Mouse (Mus musculus) midbrain, postnatal 0 days (tissue): ENCODE measurements around the gene Chrm5. TPM values are rescaled to one million over a fixed set of nuclear protein-coding genes. Genes with fewer than 3 reads are reported as not detected.

Experiments
- ATAC-seq: fragments of 200-750 bp; cut with Nextera tagmentation; 2 replicates; pipeline ENCODE4 v1.8.0; 2017; ENCODE audit warnings: moderate number of reproducible peaks, mild to moderate bottlenecking, moderate TSS enrichment, moderate library complexity; ENCODE audit not compliant: low FRiP score
- DNase-seq: peaks from one replicate; pipeline ENCODE4 v3.0.0-alpha.2; 2015; ENCODE audit warnings: low spot score
- H3K27ac ChIP-seq: fragments of 300-500 bp; sonication (generic); 2 replicates; pipeline ENCODE4 v1.5.1; 2014; ENCODE audit warnings: low read depth, mild to moderate bottlenecking, low read length, mixed read lengths
- H3K27me3 ChIP-seq: fragments of 300-500 bp; sonication (generic); 2 replicates; pipeline ENCODE4 v1.6.1; 2014; ENCODE audit warnings: low read length, control low read depth, mixed read lengths; ENCODE audit not compliant: insufficient read depth
- H3K36me3 ChIP-seq: fragments of 300-500 bp; sonication (generic); 2 replicates; pipeline ENCODE4 v1.6.1; 2014; ENCODE audit warnings: low read length, control low read depth, mixed read lengths; ENCODE audit not compliant: insufficient read depth
- H3K4me1 ChIP-seq: fragments of 300-500 bp; sonication (generic); 2 replicates; pipeline ENCODE4 v1.6.1; 2014; ENCODE audit warnings: mild to moderate bottlenecking, control low read depth, antibody characterized with exemption, low read length, mixed read lengths; ENCODE audit not compliant: insufficient read depth
- H3K4me2 ChIP-seq: fragments of 300-500 bp; sonication (generic); 2 replicates; pipeline ENCODE4 v1.6.1; 2014; ENCODE audit warnings: low read depth, mild to moderate bottlenecking, low read length, mixed read lengths; ENCODE audit not compliant: poor library complexity, severe bottlenecking
- H3K4me3 ChIP-seq: fragments of 300-500 bp; sonication (generic); 2 replicates; pipeline ENCODE4 v1.5.1; 2014; ENCODE audit warnings: low read depth, mild to moderate bottlenecking, low read length, moderate library complexity
- H3K9ac ChIP-seq: fragments of 300-500 bp; sonication (generic); replicated peaks from 2 replicates; pipeline ENCODE4 v1.6.1; 2014; ENCODE audit warnings: mild to moderate bottlenecking, low read length, moderate library complexity, mixed read lengths; ENCODE audit not compliant: poor library complexity, severe bottlenecking
- H3K9me3 ChIP-seq: fragments of 300-500 bp; sonication (generic); 2 replicates; pipeline ENCODE4 v1.6.1; 2016; ENCODE audit warnings: low read length, control low read depth
- CTCF ChIP-seq: IDR thresholded peaks from 2 replicates; pipeline ENCODE4 v1.5.1; 2016; ENCODE audit warnings: antibody characterized with exemption, mild to moderate bottlenecking
- WGBS: fragments of 180-500 bp; shearing (Covaris S2); extraction: QIAGEN DNeasy Blood & Tissue Kit; methylation state at CpG from one replicate; pipeline ENCODE4 v1.1.7; 2014; 5-methylcytosine and 5-hydroxymethylcytosine counted together
- polyA plus RNA-seq: library from polyadenylated mRNA; unstranded; fragments of >200 nt; fragmentation: Nextera tagmentation; extraction: Ambion mirVana; gene quantifications from 2 replicates; pipeline ENCODE4 v1.2.1, GENCODE M21; 2015
- total RNA-seq: library from RNA; depleted of rRNA; stranded (reverse); fragments of >200 nt; gene quantifications from 2 replicates; pipeline ENCODE4 v1.2.3, GENCODE M21; 2014

Gene Chrm5
- total and polyA plus RNA-seq, 2 experiments from 2014 or later, result 3.1 to 7.6 TPM

DNA sequence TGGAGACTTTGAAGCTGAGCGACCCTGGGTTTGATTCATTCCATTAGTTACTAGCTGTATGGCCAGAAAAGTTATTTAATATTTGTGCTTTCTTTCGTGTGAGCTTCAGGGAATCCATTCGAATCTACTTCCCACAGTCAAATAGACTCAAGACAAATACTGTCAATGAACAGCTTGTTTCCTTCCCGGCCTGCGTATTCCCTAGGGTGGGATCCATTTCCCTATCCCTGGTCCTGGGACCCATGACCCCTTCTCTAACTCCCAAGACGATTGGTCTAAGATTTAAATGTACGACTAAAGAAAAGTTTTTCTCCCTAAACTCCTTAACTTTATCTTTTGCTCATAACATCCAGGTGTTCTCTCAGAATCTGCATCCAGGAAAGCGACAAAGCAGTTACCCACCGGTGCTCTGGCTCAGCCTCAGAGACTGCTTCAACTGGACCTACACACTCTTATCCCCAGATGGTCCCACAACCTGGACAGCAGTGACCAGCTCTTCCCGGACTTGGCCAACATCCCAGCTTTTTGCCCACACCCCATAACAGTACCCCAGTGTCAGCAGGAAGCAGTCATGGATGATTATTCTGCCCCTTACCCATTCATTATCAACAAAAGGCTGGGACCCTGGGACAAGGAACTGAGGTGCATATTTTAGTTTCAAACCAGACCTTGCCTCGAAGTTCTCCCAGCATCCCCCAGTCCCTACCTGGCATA is 10.1 kb upstream of the Chrm5 start:
- Histone ChIP-seq H3K27ac (no peak overlapping the region), H3K4me3 (no peak overlapping the region), H3K27me3 (no peaks in the 10 kb centered on the region), H3K9ac (no peak overlapping the region), H3K9me3 (no peaks in the 10 kb centered on the region), H3K4me2 (no peak overlapping the region), H3K36me3 (no peaks in the 10 kb centered on the region), H3K4me1 (no peaks in the 10 kb centered on the region)
- WGBS, result 81% methylated on average over 11 of the region's 11 CpGs
- ATAC-seq, result no peak
- no peak for TF ChIP-seq CTCF
- DNase-seq, result no peak

DNA sequence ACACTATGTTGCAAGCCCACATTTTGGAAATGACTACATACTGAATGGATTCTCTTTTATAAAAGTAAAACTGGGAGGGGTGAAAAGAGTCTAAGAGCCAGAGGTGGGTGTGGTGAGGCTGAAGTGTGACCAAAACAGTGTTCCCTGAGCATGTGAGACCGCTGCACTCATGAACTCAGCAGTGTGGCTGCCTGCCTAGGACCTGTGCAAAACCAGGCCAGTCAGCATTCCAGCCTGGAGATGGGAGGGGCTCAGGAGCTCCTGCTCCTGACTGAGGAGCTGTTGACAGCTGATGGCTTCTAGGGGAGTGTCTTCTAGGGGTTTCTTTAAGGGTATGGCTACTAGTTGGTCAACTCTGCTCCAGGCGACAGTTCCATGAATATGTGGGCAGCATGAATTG is 4.3 kb upstream of the Chrm5 start:
- no peaks in the 10 kb centered on the region for H3K9me3 ChIP-seq
- TF ChIP-seq CTCF, result no peak

GRCm38 (mm10) chr2:112483334-112483651 is 2.7 kb upstream of the Chrm5 start:
- Histone ChIP-seq H3K27me3 (no peaks in the 10 kb centered on the region), H3K4me2 (no peak overlapping the region), H3K4me3 (no peak overlapping the region), H3K4me1 (no peaks in the 10 kb centered on the region), H3K9me3 (no peaks in the 10 kb centered on the region), H3K27ac (no peak overlapping the region), H3K9ac (no peak overlapping the region), H3K36me3 (no peaks in the 10 kb centered on the region)
- no peak for DNase-seq
- no peak for ATAC-seq
- no peak for TF ChIP-seq CTCF
- 69% methylated on average over 2 of the region's 2 CpGs for WGBS

More for the DNA sequence above, 4.3 kb upstream of the Chrm5 start:
- H3K4me1 ChIP-seq, result no peaks in the 10 kb centered on the region
- no peaks in the 10 kb centered on the region for H3K27me3 ChIP-seq
- H3K4me3 ChIP-seq, result no peak overlapping the region
- no peak for ATAC-seq
- WGBS, result 84% methylated on average over 2 of the region's 2 CpGs
- no peak overlapping the region for H3K9ac ChIP-seq
- DNase-seq, result no peak
- H3K27ac ChIP-seq, result no peak overlapping the region
- H3K4me2 ChIP-seq, result no peak overlapping the region
- no peaks in the 10 kb centered on the region for H3K36me3 ChIP-seq

- Histone ChIP-seq H3K4me2 (no peak overlapping the region), H3K9me3 (no peaks in the 10 kb centered on the region), H3K4me1 (no peaks in the 10 kb centered on the region), H3K27me3 (no peaks in the 10 kb centered on the region), H3K4me3 (no peak overlapping the region), H3K36me3 (no peaks in the 10 kb centered on the region), H3K27ac (no peak overlapping the region), H3K9ac (no peak overlapping the region)
- ATAC-seq, result no peak
- no peak for TF ChIP-seq CTCF
- 77% methylated on average over 5 of the region's 5 CpGs for WGBS
- DNase-seq, result no peak
Observed at GRCm38 (mm10) chr2:112482533-112483333, 2.2 kb upstream of the Chrm5 start.

- WGBS, result 0% methylated on average over 2 of the region's 2 CpGs
- Histone ChIP-seq H3K4me3 (no peak overlapping the region), H3K9me3 (no peaks in the 10 kb centered on the region), H3K9ac (no peak overlapping the region), H3K27ac (no peak overlapping the region), H3K4me2 (no peak overlapping the region), H3K27me3 (no peaks in the 10 kb centered on the region), H3K4me1 (no peaks in the 10 kb centered on the region), H3K36me3 (no peaks in the 10 kb centered on the region)
- peak; percentile 81 for TF ChIP-seq CTCF
- ATAC-seq, result peak; percentile 73
- DNase-seq, result peak; percentile 75
Observed at GRCm38 (mm10) chr2:112481564-112481963, 995 bp upstream of the Chrm5 start.

- Histone ChIP-seq H3K36me3 (no peaks in the 10 kb centered on the region), H3K27me3 (no peaks in the 10 kb centered on the region), H3K4me2 (no peak overlapping the region), H3K4me1 (no peaks in the 10 kb centered on the region), H3K9ac (no peak overlapping the region), H3K27ac (no peak overlapping the region), H3K9me3 (no peaks in the 10 kb centered on the region), H3K4me3 (no peak overlapping the region)
- ATAC-seq (no peak), DNase-seq (no peak)
- no peak for TF ChIP-seq CTCF
- 78% methylated on average over 6 of the region's 6 CpGs for WGBS
Observed at GRCm38 (mm10) chr2:112476554-112476953, 4.0 kb downstream of the Chrm5 start.
